Mouse (Mus musculus) MEL (cell line): ENCODE data around the gene Gsg1l. TPM values are rescaled to one million over a fixed set of nuclear protein-coding genes. Genes with fewer than 3 reads are reported as not detected.

ENCODE experiments used
- DNase-seq: peaks from one replicate; pipeline ENCODE4 v3.0.0; 2011; ENCODE audit warnings: low read depth, low spot score
- H3K27ac ChIP-seq: 2 replicates; pipeline ENCODE4 v1.5.1; 2012; ENCODE audit warnings: low read depth, mild to moderate bottlenecking, control low read depth, low read length, moderate library complexity; ENCODE audit not compliant: control insufficient read depth
- H3K27me3 ChIP-seq, 2 experiments: fragments of 150-350 bp in 1 of 2; sonication (generic) in 1 of 2; 2 replicates each; pipeline ENCODE4 v1.6.1; 2012; ENCODE audit warnings: low read length in 2 of 2, mild to moderate bottlenecking in 2 of 2, improper control_type of control experiment in 1 of 2, moderate library complexity in 1 of 2; ENCODE audit not compliant: insufficient read depth in 2 of 2, control insufficient read depth in 1 of 2
- H3K36me3 ChIP-seq, 2 experiments: 2 replicates each; pipeline ENCODE4 v1.6.1; 2012 to 2014; ENCODE audit warnings: low read length in 2 of 2, improper control_type of control experiment in 1 of 2, inconsistent platforms in 1 of 2, mild to moderate bottlenecking in 1 of 2; ENCODE audit not compliant: insufficient read depth in 2 of 2, control insufficient read depth in 1 of 2
- H3K4me1 ChIP-seq, 2 experiments: fragments of 150-350 bp in 1 of 2; sonication (generic) in 1 of 2; 2 replicates each; pipeline ENCODE4 v1.6.1; 2012; ENCODE audit warnings: low read length in 2 of 2, improper control_type of control experiment in 1 of 2, mild to moderate bottlenecking in 1 of 2; ENCODE audit not compliant: insufficient read depth in 2 of 2, control insufficient read depth in 1 of 2
- H3K4me3 ChIP-seq, 2 experiments: fragments of 150-350 bp in 1 of 2; sonication (generic) in 1 of 2; 2 replicates each; pipeline ENCODE4 v1.5.1; 2012; ENCODE audit warnings: low read depth in 2 of 2, low read length in 2 of 2, mild to moderate bottlenecking in 2 of 2, moderate library complexity in 2 of 2, control low read depth in 1 of 2, improper control_type of control experiment in 1 of 2; ENCODE audit not compliant: control insufficient read depth in 1 of 2, insufficient read depth in 1 of 2
- H3K79me2 ChIP-seq: 2 replicates; pipeline ENCODE4 v1.6.1; 2012; ENCODE audit warnings: mild to moderate bottlenecking, low read length, moderate library complexity; ENCODE audit not compliant: control insufficient read depth, poor library complexity, insufficient read depth
- H3K9ac ChIP-seq: 2 replicates; pipeline ENCODE4 v1.6.1; 2012; ENCODE audit warnings: low read depth, mild to moderate bottlenecking, control low read depth, low read length, moderate library complexity; ENCODE audit not compliant: control insufficient read depth, poor library complexity, severe bottlenecking
- H3K9me3 ChIP-seq: fragments of 150-350 bp; sonication (generic); replicated peaks from 2 replicates; pipeline ENCODE4 v1.6.1; 2012; ENCODE audit warnings: mild to moderate bottlenecking, low read length, improper control_type of control experiment, moderate library complexity; ENCODE audit not compliant: insufficient read depth
- CHD1 ChIP-seq: IDR thresholded peaks from 2 replicates; pipeline ENCODE4 v1.6.1; 2012; ENCODE audit warnings: low read depth, mild to moderate bottlenecking, inconsistent platforms, low read length, improper control_type of control experiment
- EP300 ChIP-seq, 2 experiments: IDR thresholded peaks; 2 replicates each; pipeline ENCODE4 v1.6.1; 2011; ENCODE audit warnings: improper control_type of control experiment in 2 of 2, low read length in 2 of 2, low read depth in 1 of 2, mild to moderate bottlenecking in 1 of 2
- ETS1 ChIP-seq: IDR thresholded peaks from 2 replicates; pipeline ENCODE4 v1.6.1; 2012; ENCODE audit warnings: low read depth, mild to moderate bottlenecking, inconsistent platforms, low read length, improper control_type of control experiment, moderate library complexity
- GABPA ChIP-seq: IDR thresholded peaks from 2 replicates; pipeline ENCODE4 v1.6.1; 2012; ENCODE audit warnings: low read depth, mild to moderate bottlenecking, inconsistent platforms, low read length, improper control_type of control experiment, moderate library complexity
- GATA1 ChIP-seq: IDR thresholded peaks from 2 replicates; pipeline ENCODE4 v1.6.1; 2011; ENCODE audit warnings: low read depth, low read length, improper control_type of control experiment
- KAT2A ChIP-seq: conservative IDR thresholded peaks from 2 replicates; pipeline ENCODE4 v1.6.1; 2012; ENCODE audit warnings: low read depth, low read length, improper control_type of control experiment, inconsistent platforms
- MEF2A ChIP-seq: IDR thresholded peaks from 2 replicates; pipeline ENCODE4 v1.6.1; 2014; ENCODE audit warnings: low read depth, mild to moderate bottlenecking, inconsistent platforms, low read length, improper control_type of control experiment; ENCODE audit not compliant: poor library complexity, insufficient replicate concordance, severe bottlenecking; ENCODE audit errors: extremely low read depth
- MYB ChIP-seq: IDR thresholded peaks from 2 replicates; pipeline ENCODE4 v1.6.1; 2011; ENCODE audit warnings: mild to moderate bottlenecking, low read depth, low read length, improper control_type of control experiment
- NELFE ChIP-seq: IDR thresholded peaks from 2 replicates; pipeline ENCODE4 v1.6.1; 2011; ENCODE audit warnings: low read depth, low read length, improper control_type of control experiment
- POLR2A ChIP-seq, 2 experiments: IDR thresholded peaks; 2 replicates each; pipeline ENCODE4 v1.6.1; 2011 to 2012; ENCODE audit warnings: low read length in 2 of 2, mild to moderate bottlenecking in 2 of 2, control low read depth in 1 of 2, improper control_type of control experiment in 1 of 2, low read depth in 1 of 2, moderate library complexity in 1 of 2; ENCODE audit not compliant: control insufficient read depth in 1 of 2, insufficient read depth in 1 of 2, poor library complexity in 1 of 2
- POLR2AphosphoS5 ChIP-seq: IDR thresholded peaks from 2 replicates; pipeline ENCODE4 v1.6.1; 2012; ENCODE audit warnings: low read depth, borderline replicate concordance, mild to moderate bottlenecking, inconsistent platforms, low read length, moderate library complexity, mixed read lengths
- RAD21 ChIP-seq: IDR thresholded peaks from 2 replicates; pipeline ENCODE4 v1.6.1; 2011; ENCODE audit warnings: mild to moderate bottlenecking, low read depth, low read length, improper control_type of control experiment
- RCOR1 ChIP-seq: IDR thresholded peaks from 2 replicates; pipeline ENCODE4 v1.6.1; 2012; ENCODE audit warnings: low read depth, mild to moderate bottlenecking, inconsistent platforms, low read length, improper control_type of control experiment
- SIN3A ChIP-seq: IDR thresholded peaks from 2 replicates; pipeline ENCODE4 v1.6.1; 2012; ENCODE audit warnings: low read length, improper control_type of control experiment, inconsistent platforms
- TAL1 ChIP-seq: IDR thresholded peaks from 2 replicates; pipeline ENCODE4 v1.6.1; 2012; ENCODE audit warnings: mild to moderate bottlenecking, inconsistent platforms, low read length, moderate library complexity, mixed read lengths
- TCF12 ChIP-seq: IDR thresholded peaks from 2 replicates; pipeline ENCODE4 v1.6.1; 2014; ENCODE audit warnings: low read depth, mild to moderate bottlenecking, inconsistent platforms, low read length, improper control_type of control experiment, moderate library complexity
- ZC3H11A ChIP-seq: IDR thresholded peaks from 2 replicates; pipeline ENCODE4 v1.6.1; 2012; ENCODE audit warnings: low read depth, mild to moderate bottlenecking, inconsistent platforms, low read length, improper control_type of control experiment
- ZMIZ1 ChIP-seq: IDR thresholded peaks from 2 replicates; pipeline ENCODE4 v1.6.1; 2012; ENCODE audit warnings: low read depth, mild to moderate bottlenecking, inconsistent platforms, low read length, improper control_type of control experiment, moderate library complexity
- polyA plus RNA-seq, 2 experiments: library from polyadenylated mRNA; stranded (reverse) in 1 of 2; unstranded in 1 of 2; fragments of >175 nt in 1 of 2; fragments of >200 nt in 1 of 2; gene quantifications; 2 replicates each; pipeline versions ENCODE4 v1.2.1 to v1.2.4; 2012; ENCODE audit warnings: low replicate concordance in 2 of 2, low read depth in 1 of 2; ENCODE audit not compliant: insufficient read length in 2 of 2, insufficient read depth in 1 of 2, missing spikeins in 1 of 2
- total RNA-seq: library from RNA; depleted of rRNA; stranded (reverse); fragments of 300-350 nt; gene quantifications from 2 replicates; pipeline ENCODE4 v1.2.3, GENCODE M21; 2012

The Gsg1l gene
- total and polyA plus RNA-seq, 3 experiments = not detected

DNA sequence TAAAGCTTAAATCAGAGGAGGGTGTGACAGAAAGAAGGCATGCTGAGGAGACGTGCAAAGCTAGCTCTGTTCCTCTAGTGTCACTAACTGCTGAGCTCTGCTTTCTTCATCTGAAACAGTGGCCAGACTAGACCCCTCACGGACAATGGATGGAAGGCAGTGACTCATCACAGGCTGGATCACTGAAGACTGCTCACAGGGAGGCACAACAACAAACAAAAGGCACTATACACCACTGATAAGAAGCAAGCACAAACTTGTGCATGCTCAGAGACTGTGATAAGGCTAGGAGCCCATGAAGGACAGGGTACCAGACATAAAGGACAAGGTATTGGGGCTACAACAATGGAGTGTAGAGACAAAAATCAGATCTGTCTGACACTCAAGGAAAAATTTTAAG is 29.0 kb upstream of the Gsg1l start:
- no peaks in the 10 kb centered on the region for H3K79me2 ChIP-seq
- H3K27me3 ChIP-seq = no peaks in the 10 kb centered on the region
- peak overlapping the region; percentile 20; the same call in 1 of the 2 replicates for H3K27ac ChIP-seq
- no peak overlapping the region for H3K4me3 ChIP-seq
- H3K4me1 ChIP-seq = peaks cover 13 to 21% of the 10 kb centered on the region in 2 experiments
- peaks cover 30 to 49% of the 10 kb centered on the region in 2 experiments for H3K36me3 ChIP-seq
- no peak overlapping the region for H3K9ac ChIP-seq
- peak; percentile 23 for DNase-seq
- TF ChIP-seq MEF2A (no peak), GATA1 (peak; percentile 48), RCOR1 (no peak), TAL1 (no peak)
- no peaks in the 10 kb centered on the region for H3K9me3 ChIP-seq

DNA sequence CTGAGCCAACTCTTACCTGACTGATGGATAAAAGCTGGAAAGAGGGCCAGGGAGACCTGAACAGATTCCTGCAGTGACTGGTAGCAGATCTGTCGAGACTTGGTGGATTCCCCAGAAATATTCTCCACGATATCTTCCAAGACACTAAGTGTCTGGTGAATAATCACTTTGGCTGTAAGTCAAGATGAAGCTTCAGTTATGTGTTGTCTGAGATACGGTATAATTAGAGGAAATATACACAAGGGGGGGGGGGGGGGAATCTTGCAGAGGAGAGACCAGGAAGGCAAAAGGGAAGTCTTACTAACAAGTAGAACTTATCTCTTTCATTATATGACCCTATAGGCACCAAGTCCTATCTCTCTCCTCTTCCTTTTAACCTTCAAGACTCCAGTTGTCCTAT is 27.7 kb upstream of the Gsg1l start:
- H3K4me1 ChIP-seq = peaks cover 13 to 21% of the 10 kb centered on the region in 2 experiments
- peak; percentile 78 for DNase-seq
- peaks cover 30 to 52% of the 10 kb centered on the region in 2 experiments for H3K36me3 ChIP-seq
- no peaks in the 10 kb centered on the region for H3K79me2 ChIP-seq
- peak; percentile 55; the same call in 1 of the 2 replicates for TF ChIP-seq MYB
- TF ChIP-seq POLR2A (IDR thresholded peaks at IDR 0.05; ENCODE audit: control insufficient read depth in 1 of 2, insufficient read depth in 1 of 2, low read depth in 1 of 2, low read length in 2 of 2, poor library complexity in 1 of 2) = no peak
- TF ChIP-seq TCF12 = peak; percentile 67; the same call in 1 of the 2 replicates
- no peak for TF ChIP-seq NELFE
- TF ChIP-seq ETS1 = peak; percentile 49
- TF ChIP-seq CHD1 = no peak
- TF ChIP-seq GATA1 = 0 out of 2 replicates have a peak, but pooled peaks have one; percentile 57
- peak; percentile 44 to 83; a peak in 3 of 4 replicates for TF ChIP-seq EP300 (IDR thresholded peaks at IDR 0.05; ENCODE audit: low read depth in 1 of 2, low read length in 2 of 2)
- TF ChIP-seq SIN3A = peak; percentile 31
- no peaks in the 10 kb centered on the region for H3K27me3 ChIP-seq
- no peak overlapping the region for H3K4me3 ChIP-seq
- no peak overlapping the region for H3K9ac ChIP-seq
- no peaks in the 10 kb centered on the region for H3K9me3 ChIP-seq
- H3K27ac ChIP-seq = peak overlapping the region; percentile 71

DNA sequence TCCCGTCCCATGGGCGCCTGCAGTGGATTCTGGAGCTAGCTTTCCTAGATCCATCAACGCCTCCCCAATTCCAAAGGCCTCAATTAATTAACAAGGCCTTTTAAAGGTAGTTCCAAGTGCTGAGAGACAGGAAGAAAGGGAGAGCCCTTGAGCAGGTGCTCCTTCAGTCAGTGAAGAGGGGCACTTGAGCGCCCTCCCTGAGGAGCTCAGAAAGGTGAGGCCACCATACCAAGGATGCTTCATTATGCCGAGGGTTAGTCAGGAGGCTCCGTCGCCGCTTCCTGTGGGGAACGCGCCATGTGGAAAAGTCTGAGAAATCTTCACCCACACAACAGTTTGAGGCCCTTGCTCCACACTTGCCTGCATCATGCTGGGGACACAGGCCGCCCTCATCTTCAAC is 18.2 kb upstream of the Gsg1l start:
- Histone ChIP-seq H3K27ac (no peak overlapping the region), H3K4me1 (no peaks in the 10 kb centered on the region)
- TF ChIP-seq ZMIZ1 (no peak), ZC3H11A (no peak), POLR2AphosphoS5 (no peak), GABPA (no peak), RAD21 (no peak), KAT2A (no peak), CHD1 (no peak)
- TF ChIP-seq, all 39 proteins: peak for 0
- no peak overlapping the region for H3K9ac ChIP-seq
- peaks cover 0 to 7% of the 10 kb centered on the region in 2 experiments; a peak in 2 of 4 replicates for H3K36me3 ChIP-seq
- H3K27me3 ChIP-seq = no peaks in the 10 kb centered on the region
- no peaks in the 10 kb centered on the region for H3K9me3 ChIP-seq
- DNase-seq = no peak
- H3K79me2 ChIP-seq = no peaks in the 10 kb centered on the region
- H3K4me3 ChIP-seq = no peak overlapping the region
